Mouse (Mus musculus): ENCODE data around the gene Fam149a.

DNA sequence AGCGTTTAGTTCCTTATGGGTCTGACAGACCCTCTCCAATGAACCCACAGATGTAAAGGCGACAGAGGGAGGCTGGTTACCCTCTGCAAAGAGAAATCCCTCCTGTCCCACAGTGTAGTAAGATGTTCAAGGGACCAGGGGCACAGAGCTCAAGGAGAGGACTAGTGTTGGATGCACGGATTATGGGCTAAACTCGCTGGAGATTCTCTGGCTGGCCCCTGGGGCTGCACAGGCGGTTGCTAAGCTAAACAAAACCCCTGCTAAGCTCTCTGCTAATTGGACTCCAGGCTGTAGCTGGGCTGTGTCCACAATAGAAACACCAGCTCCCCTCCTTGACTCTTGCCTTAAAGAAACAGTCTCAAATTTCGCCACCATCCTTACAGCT, at the start of gene Fam149a:
- TF ChIP-seq CTCF (IDR thresholded peaks at IDR 0.05; ENCODE audit: insufficient read depth, low read depth, low read length) (no peak), POLR2A (IDR thresholded peaks at IDR 0.05; ENCODE audit: insufficient read depth, low read depth, low read length) (no peak)

Measured in olfactory bulb, adult 2 months (tissue).